Mouse (Mus musculus) midbrain, embryonic 10.5 days (tissue): ENCODE data around the gene Tmco5b. TPM values are rescaled to one million over a fixed set of nuclear protein-coding genes. Genes with fewer than 3 reads are reported as not detected.

Source experiments
- DNase-seq: peaks from one replicate; pipeline ENCODE4 v3.0.0-alpha.2; 2017; ENCODE audit warnings: low spot score
- H3K27ac ChIP-seq: fragments of 300-500 bp; sonication (generic); replicated peaks from 2 replicates; pipeline ENCODE4 v1.5.1; 2016; ENCODE audit warnings: mild to moderate bottlenecking
- H3K27me3 ChIP-seq: fragments of 300-500 bp; sonication (generic); 2 replicates; pipeline ENCODE4 v1.6.1; 2016; ENCODE audit warnings: low read depth, mild to moderate bottlenecking; ENCODE audit not compliant: poor library complexity, severe bottlenecking
- H3K36me3 ChIP-seq: fragments of 300-500 bp; sonication (generic); 2 replicates; pipeline ENCODE4 v1.6.1; 2016; ENCODE audit warnings: mild to moderate bottlenecking, moderate library complexity
- H3K4me1 ChIP-seq: fragments of 300-500 bp; sonication (generic); 2 replicates; pipeline ENCODE4 v1.6.1; 2016
- H3K4me3 ChIP-seq: fragments of 300-500 bp; sonication (generic); 2 replicates; pipeline ENCODE4 v1.5.1; 2016; ENCODE audit warnings: mild to moderate bottlenecking, moderate library complexity
- H3K9me3 ChIP-seq: fragments of 300-500 bp; sonication (generic); replicated peaks from 2 replicates; pipeline ENCODE4 v1.6.1; 2016; ENCODE audit warnings: mild to moderate bottlenecking
- WGBS: fragments of 180-500 bp; shearing (Covaris S2); methylation state at CpG from one replicate; pipeline ENCODE4 v1.1.7; 2016; 5-methylcytosine and 5-hydroxymethylcytosine counted together
- polyA plus RNA-seq: library from polyadenylated mRNA; unstranded; fragments of >200 nt; fragmentation: Nextera tagmentation; extraction: Ambion mirVana; gene quantifications from 2 replicates; pipeline ENCODE4 v1.2.1, GENCODE M21; 2016

The Tmco5b gene
- polyA plus RNA-seq = not detected in 2 replicates

DNA sequence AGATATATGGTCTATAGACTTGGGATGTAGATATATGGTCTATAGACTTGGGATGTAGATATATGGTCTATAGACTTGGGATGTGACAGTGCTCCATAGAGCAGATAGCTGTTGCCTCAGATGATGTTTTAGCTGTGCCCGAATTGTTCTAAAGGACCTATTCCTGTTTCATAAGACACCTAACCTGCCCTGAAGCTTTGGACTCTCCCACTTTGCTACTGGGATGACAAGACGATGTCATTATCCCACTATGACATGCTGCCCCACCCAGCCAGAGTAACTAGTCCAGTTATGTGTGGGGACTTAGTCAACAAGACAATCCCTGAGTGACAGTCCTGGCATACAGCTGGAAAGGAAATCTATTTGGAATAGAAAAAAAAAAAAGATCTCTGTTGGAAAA is at the start of gene Tmco5b:
TSS of gene Tmco5b (plus strand) at position 301 of the 400 bp plus-strand sequence.
- Histone ChIP-seq H3K4me1 (peaks cover 3% of the 10 kb centered on the region), H3K27me3 (no peaks in the 10 kb centered on the region), H3K27ac (no peak within 1 kb of the TSS), H3K4me3 (no peak within 1 kb of the TSS), H3K9me3 (no peaks in the 10 kb centered on the region), H3K36me3 (no peaks in the 10 kb centered on the region)
- DNase-seq = no peak
- 94% methylated on average over 2 of the region's 2 CpGs for WGBS

DNA sequence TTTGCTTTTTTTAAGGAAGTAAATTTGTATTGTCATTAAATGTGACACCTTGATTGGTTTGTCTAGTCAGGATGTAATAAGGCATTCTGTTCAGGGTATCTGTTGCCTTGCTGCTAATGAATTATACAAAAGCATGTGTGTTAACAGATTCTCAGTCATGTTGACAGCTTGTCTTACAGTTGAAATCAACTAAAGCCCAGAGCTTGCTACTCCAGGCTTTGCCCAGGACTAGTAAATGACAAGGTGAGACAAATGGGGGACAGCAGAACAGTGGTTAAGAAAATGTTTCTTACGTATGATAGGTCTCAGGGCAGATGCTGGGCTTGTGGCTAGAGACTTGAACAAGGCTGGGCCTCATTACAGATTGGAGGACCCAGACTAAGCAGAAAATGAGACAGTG is 48.5 kb upstream of the Tmco5b start:
- H3K4me1 ChIP-seq = no peaks in the 10 kb centered on the region
- no peak for DNase-seq
- no peak overlapping the region for H3K27ac ChIP-seq
- no peaks in the 10 kb centered on the region for H3K27me3 ChIP-seq
- H3K36me3 ChIP-seq = no peaks in the 10 kb centered on the region
- H3K9me3 ChIP-seq = no peaks in the 10 kb centered on the region
- no peak overlapping the region for H3K4me3 ChIP-seq
- 91% methylated on average over 1 of the region's 1 CpGs for WGBS

DNA sequence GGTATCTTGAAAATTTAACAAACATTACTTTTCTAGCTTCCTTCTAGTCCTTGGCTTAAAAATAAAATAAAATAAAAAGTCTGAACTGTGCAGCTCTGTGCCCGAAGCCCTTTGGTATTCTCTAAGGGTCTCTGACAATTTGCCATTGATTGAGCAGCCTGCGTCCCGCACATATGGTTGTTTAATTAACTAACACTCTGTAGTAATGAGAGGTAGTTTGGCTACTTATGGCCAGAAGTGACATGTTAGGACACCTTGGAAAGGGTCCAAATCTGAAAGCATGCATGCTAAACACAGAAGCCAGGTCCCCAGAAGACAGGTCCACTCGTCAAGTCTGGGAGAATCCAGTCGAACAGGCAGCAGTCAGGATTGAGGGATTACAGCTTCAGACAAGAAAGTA is 46.7 kb upstream of the Tmco5b start:
- Histone ChIP-seq H3K4me1 (no peaks in the 10 kb centered on the region), H3K9me3 (no peaks in the 10 kb centered on the region), H3K36me3 (no peaks in the 10 kb centered on the region), H3K4me3 (no peak overlapping the region), H3K27me3 (no peaks in the 10 kb centered on the region), H3K27ac (no peak overlapping the region)
- DNase-seq = no peak
- 86% methylated on average over 5 of the region's 5 CpGs for WGBS

DNA sequence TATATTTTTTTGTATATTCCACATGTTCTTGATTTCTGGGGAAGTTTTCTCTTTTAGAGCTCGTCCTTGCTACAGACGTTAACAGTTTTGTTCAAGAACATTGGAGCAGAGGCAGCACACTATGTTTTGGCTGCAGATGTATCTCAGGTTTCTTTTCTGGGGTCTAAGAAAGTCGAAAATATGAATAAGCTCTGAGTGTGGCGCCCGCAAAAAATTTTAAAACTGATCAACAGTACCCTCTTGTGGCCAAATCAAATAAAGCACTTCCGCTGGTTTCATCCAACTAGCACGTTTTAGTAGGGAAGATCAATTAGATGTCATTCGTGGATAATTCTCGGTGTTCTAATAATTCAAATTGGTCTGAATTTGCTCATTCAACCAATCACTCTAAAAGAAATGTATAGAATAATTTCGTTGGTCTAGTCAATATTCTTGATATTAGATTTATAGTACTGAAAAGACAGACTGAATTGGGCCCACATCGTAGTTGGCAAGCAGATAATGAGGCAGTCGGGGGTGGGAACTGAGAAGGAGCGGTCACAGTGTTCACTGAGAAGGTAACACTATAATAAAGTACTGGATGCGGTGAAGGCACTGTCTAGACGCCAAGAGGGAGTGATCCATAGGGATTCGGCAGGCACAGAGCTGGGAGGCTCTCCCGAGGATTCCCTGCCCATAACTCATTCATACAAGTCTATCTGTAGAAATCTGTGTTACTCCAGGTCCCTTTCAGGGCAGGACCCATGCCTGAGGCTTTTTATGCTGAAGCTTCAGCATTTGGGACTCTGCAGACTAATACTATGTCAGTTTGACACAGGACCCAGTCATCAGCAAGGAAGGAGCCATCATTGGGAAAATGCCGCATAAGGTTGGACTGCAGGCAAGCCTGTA is 17.1 kb downstream of the Tmco5b start:
- DNase-seq = peak; percentile 24
- Histone ChIP-seq H3K4me3 (no peak overlapping the region), H3K36me3 (no peaks in the 10 kb centered on the region), H3K9me3 (no peaks in the 10 kb centered on the region), H3K27ac (no peak overlapping the region), H3K27me3 (no peaks in the 10 kb centered on the region), H3K4me1 (no peaks in the 10 kb centered on the region)
- 45% methylated on average over 18 of the region's 18 CpGs for WGBS

DNA sequence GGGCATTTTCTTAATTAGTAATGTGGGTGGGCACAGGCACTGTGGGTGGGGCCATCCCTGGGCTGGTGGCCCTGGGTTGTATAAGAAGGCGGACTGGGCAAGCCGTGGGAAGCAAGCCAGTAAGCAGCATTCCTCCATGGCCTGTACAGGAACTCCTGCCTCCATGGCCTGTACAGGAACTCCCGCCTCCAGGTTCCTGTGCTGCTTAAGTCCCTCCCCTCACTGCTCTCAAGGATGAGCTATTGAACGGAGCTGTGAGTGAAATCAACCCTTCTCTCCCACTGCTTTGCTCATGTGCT is 17.7 kb downstream of the Tmco5b start:
- H3K9me3 ChIP-seq = no peaks in the 10 kb centered on the region
- H3K36me3 ChIP-seq = no peaks in the 10 kb centered on the region
- no peak overlapping the region for H3K27ac ChIP-seq
- 73% methylated on average over 4 of the region's 4 CpGs for WGBS
- no peaks in the 10 kb centered on the region for H3K4me1 ChIP-seq
- H3K27me3 ChIP-seq = no peaks in the 10 kb centered on the region
- H3K4me3 ChIP-seq = no peak overlapping the region
- DNase-seq = no peak

DNA sequence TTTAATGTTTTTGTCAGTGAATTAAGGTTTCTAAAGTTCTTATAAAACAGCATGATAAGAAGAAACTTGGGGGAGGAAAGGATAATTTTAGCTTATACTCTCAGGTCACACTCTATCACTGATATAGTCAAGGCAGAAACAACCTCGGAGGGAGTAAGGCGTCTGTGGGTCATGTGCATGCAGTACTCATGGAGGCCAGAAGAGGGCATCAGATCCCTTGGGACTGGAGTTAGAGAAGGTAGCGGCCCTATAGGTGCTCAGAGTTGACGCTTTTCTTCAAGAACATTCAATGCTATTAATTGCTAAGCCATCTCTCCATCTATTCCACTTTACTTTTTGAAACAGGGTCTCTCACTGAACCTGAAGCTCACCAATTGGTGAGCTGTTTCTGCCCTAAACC is 19.8 kb downstream of the Tmco5b start:
- peak; percentile 70 for DNase-seq
- Histone ChIP-seq H3K27me3 (no peaks in the 10 kb centered on the region), H3K9me3 (no peaks in the 10 kb centered on the region), H3K4me3 (no peak overlapping the region), H3K36me3 (no peaks in the 10 kb centered on the region), H3K27ac (no peak overlapping the region), H3K4me1 (no peaks in the 10 kb centered on the region)
- 14% methylated on average over 4 of the region's 4 CpGs for WGBS

DNA sequence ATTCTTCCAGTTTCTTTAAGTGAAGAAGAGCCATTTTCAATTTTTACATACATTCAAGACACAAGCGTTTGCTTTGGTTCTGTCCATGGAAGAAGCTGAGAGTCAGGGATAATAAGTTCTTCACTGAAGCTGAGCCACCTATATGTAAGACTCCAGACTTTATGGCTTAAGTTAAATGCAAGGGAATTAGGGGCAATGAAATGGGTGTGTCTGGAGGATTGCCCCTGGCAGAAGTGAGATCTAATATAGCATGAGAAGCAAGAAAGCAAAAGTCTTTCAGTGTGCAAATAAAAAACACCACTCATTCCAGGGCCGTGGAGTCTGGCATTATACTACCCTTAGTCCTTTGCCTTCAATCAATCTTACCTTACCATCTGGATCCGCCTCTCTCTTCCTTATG is 25.7 kb downstream of the Tmco5b start:
- Histone ChIP-seq H3K4me3 (no peak overlapping the region), H3K27ac (no peak overlapping the region), H3K27me3 (no peaks in the 10 kb centered on the region), H3K36me3 (no peaks in the 10 kb centered on the region), H3K9me3 (no peaks in the 10 kb centered on the region), H3K4me1 (no peaks in the 10 kb centered on the region)
- WGBS = 91% methylated on average over 3 of the region's 3 CpGs
- no peak for DNase-seq

DNA sequence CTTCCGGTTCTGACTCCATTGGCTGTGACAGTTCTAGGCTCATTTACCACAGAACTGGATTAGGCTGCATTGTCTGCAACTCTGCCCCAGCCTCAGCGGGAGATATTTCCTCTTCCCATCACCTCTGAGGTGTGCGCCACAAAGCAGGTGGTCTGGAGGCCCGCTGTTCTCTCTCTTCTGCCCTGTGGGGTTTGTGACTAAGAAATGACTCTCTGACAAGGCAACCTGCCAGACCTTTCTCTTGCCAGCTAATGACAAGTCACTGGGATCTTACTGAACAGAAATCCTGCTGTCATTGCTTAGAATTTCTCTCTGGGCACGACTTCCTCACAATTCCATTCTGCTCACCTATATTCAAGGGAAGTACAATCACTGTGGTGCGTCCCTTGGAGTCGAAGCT is 37.5 kb downstream of the Tmco5b start:
- no peaks in the 10 kb centered on the region for H3K9me3 ChIP-seq
- H3K4me1 ChIP-seq = peaks cover 10% of the 10 kb centered on the region
- no peaks in the 10 kb centered on the region for H3K36me3 ChIP-seq
- H3K27ac ChIP-seq = no peak overlapping the region
- 35% methylated on average over 7 of the region's 7 CpGs for WGBS
- no peak overlapping the region for H3K4me3 ChIP-seq
- peaks cover 4% of the 10 kb centered on the region for H3K27me3 ChIP-seq
- no peak for DNase-seq

DNA sequence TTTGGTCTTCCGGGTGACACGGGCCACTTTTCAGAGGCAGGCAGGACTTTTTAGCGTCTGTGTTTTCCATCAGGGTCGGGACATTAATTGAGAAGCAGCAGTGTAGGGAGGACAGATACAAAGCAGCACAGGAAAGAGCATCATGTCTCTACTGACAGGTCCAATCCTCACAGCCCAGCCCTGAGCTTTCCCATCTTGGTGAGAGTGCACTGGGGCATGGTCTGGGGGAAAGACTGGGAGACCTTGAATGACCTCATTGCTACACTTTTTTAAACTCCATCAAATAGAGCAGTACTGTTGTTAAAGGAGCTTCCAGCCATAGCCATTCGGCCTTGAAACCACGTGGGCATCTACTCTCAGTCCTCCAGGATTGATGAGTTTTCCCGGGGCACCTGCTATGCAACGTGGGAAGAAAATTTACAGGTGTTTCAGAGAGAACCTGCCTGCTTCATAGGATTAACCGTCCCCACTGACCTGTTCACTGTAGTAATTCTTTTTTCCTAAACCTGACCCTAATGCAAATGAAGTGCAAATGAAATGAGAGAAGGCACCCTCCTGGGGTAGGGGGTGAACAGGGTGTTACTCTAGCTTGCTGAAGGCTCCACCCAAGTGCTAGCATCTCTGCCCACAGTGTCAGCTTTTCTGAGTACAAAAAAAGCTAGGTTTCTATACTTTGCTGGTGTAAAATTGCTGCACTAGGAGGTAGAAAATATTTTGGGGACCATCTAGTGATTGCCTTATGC is 48.4 kb downstream of the Tmco5b start:
- 61% methylated on average over 9 of the region's 9 CpGs for WGBS
- DNase-seq = no peak
- no peaks in the 10 kb centered on the region for H3K9me3 ChIP-seq
- H3K27me3 ChIP-seq = peaks cover 7% of the 10 kb centered on the region
- H3K4me3 ChIP-seq = no peak overlapping the region
- H3K27ac ChIP-seq = no peak overlapping the region
- no peaks in the 10 kb centered on the region for H3K36me3 ChIP-seq
- no peaks in the 10 kb centered on the region for H3K4me1 ChIP-seq

DNA sequence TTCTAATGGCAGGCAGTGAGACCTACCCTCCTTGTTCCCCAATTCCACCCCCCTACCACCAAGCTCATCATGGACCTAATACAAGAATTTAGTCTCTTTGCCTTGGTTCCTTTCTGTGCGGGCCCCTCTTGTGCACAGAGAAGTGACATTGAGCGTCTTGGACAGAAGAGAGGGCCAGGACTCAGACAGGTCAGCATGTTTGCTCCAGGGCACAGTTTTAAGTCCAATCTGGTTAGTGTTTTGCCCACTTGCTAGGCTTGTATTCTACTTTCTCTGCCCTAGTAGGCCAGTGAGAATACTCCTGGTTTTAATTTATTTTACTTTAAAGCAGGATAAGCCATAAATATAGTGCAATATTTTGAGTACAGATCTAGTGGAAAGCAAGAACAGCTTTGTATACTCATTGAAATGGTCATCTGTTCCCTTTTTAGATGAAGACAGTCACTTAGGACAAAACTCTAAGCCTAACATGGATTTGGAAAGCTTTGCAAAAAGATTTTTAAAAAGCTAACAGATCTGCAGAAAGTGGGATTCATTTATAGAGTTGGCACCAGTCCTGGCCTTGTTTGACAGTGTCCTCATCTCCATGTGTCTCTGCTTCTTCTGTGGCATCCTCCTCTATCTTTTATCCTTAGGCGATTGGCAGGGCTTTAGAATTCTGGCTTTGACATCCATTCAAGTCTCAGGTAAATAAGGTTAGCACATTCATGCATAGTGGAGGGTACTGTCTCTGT is 50.2 kb downstream of the Tmco5b start:
- Histone ChIP-seq H3K9me3 (no peaks in the 10 kb centered on the region), H3K4me1 (no peaks in the 10 kb centered on the region), H3K4me3 (no peak overlapping the region), H3K27ac (no peak overlapping the region), H3K27me3 (no peaks in the 10 kb centered on the region), H3K36me3 (no peaks in the 10 kb centered on the region)
- 92% methylated on average over 3 of the region's 3 CpGs for WGBS
- no peak for DNase-seq

DNA sequence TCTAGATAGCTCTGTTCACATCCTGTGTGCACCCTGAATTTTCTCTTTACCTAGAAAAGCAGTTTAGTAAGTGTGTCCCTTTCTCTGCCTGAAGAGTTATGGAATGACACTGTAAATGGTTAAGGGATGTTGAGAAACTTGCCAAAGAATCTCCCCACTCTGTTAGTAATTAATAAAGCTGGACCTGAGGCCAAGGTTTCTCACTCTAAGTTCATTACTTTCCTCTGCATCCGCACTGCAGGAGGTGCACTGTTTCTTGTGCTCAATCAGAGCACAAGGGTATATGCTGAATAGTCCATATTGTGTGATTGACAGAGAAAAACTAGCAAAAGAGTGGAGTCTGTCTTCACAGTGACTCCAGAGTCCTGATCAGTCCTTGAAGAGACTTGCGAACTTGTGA is 59.0 kb downstream of the Tmco5b start:
- 90% methylated on average over 2 of the region's 2 CpGs for WGBS
- no peak overlapping the region for H3K27ac ChIP-seq
- no peaks in the 10 kb centered on the region for H3K9me3 ChIP-seq
- H3K27me3 ChIP-seq = no peaks in the 10 kb centered on the region
- DNase-seq = no peak
- H3K36me3 ChIP-seq = no peaks in the 10 kb centered on the region
- H3K4me1 ChIP-seq = no peaks in the 10 kb centered on the region
- H3K4me3 ChIP-seq = no peak overlapping the region
